Mouse (Mus musculus) hindbrain, embryonic 10.5 days (tissue): ENCODE measurements at regions not wholly inside any gene's neighbourhood (a gene's known extent, or its start where the extent isn't known, plus 50 kb on each side); places are given as distances from the start of the nearest gene placed in this dataset.

Experiments used
- DNase-seq: peaks from one replicate; pipeline ENCODE4 v3.0.0-alpha.2; 2017; ENCODE audit warnings: low spot score
- H3K27ac ChIP-seq: fragments of 300-500 bp; sonication (generic); 2 replicates; pipeline ENCODE4 v1.5.1; 2016; ENCODE audit warnings: mild to moderate bottlenecking, moderate library complexity
- H3K27me3 ChIP-seq: fragments of 300-500 bp; sonication (generic); 2 replicates; pipeline ENCODE4 v1.6.1; 2016; ENCODE audit warnings: mild to moderate bottlenecking; ENCODE audit not compliant: poor library complexity, insufficient read depth, severe bottlenecking
- H3K36me3 ChIP-seq: fragments of 300-500 bp; sonication (generic); 2 replicates; pipeline ENCODE4 v1.6.1; 2016; ENCODE audit warnings: mild to moderate bottlenecking, moderate library complexity
- H3K4me1 ChIP-seq: fragments of 300-500 bp; sonication (generic); replicated peaks from 2 replicates; pipeline ENCODE4 v1.6.1; 2016; ENCODE audit warnings: mild to moderate bottlenecking
- H3K4me3 ChIP-seq: fragments of 300-500 bp; sonication (generic); 2 replicates; pipeline ENCODE4 v1.5.1; 2016; ENCODE audit warnings: mild to moderate bottlenecking, moderate library complexity
- H3K9me3 ChIP-seq: fragments of 300-500 bp; sonication (generic); 2 replicates; pipeline ENCODE4 v1.6.1; 2016; ENCODE audit warnings: mild to moderate bottlenecking, moderate library complexity
- WGBS: fragments of 180-500 bp; shearing (Covaris S2); methylation state at CpG from one replicate; pipeline ENCODE4 v1.1.7; 2016; 5-methylcytosine and 5-hydroxymethylcytosine counted together

DNA sequence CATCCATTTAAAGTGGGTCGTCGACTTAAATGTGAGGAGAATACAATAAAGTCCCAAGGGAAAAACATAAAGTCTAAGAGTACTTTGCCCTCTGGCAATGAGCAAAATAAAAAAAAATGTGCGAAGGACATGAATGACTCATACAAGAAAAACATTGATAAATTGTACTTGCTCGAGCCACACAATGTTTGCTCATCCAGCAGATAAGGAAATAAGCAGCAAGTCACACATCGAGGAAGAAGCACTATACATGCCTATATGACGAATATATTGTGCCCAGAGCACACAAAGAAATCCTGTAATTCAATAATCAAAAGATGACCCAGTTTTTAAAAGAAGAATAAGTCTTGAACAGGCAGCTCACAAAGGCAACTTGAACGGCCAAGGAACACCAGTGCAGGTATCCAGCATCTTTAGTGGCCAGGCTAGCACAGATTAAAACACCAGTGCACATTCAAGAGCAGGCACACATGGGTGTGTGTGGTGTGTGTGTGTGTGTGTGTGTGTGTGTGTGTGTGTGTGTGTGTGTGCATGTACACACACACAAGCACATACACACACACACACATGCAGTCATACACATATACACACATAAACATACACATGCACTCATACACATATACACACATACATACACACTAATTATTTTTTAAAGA is 108.4 kb upstream of the Nr4a3 start:
- no peaks in the 10 kb centered on the region for H3K36me3 ChIP-seq
- H3K4me1 ChIP-seq = no peaks in the 10 kb centered on the region
- H3K4me3 ChIP-seq = no peak overlapping the region
- no peak for DNase-seq
- peaks cover 2% of the 10 kb centered on the region; the same call in 1 of the 2 replicates for H3K9me3 ChIP-seq
- 89% methylated on average over 7 of the region's 7 CpGs for WGBS
- no peak overlapping the region for H3K27ac ChIP-seq
- no peaks in the 10 kb centered on the region for H3K27me3 ChIP-seq

DNA sequence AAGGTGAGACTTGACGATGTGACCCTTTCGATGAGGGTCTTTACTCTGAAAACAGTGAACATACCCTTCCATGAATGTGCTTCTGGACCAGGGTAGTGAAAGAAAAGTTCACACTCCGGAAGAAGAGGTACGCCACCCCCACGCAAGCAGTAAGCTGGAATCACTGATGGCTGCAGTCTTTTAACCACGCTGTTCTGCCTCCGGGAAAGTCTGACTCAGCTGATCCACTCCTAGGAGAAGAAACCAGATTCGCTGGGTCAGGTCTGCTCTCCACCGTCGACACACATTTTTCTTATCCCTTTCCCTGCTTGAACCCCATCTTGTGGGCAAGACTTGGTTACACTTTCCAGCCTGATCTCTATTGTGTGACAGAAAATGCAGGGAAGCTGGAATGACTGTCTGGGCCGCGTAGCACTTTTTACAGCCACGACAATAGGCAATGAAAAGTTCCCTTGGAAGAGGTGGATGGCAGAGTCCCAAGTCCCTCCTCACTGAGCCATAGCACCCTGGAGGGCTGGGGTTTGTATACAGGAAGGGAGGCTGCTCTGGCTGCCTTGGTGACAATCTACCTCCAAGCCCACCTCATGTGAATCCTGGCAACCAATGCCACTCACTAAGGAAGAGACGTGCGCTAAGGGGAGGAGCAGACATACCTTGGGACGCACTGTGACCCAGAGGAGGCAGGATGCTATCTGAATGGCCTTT is 96.9 kb upstream of the Nr4a3 start:
- no peak overlapping the region for H3K4me3 ChIP-seq
- DNase-seq = no peak

DNA sequence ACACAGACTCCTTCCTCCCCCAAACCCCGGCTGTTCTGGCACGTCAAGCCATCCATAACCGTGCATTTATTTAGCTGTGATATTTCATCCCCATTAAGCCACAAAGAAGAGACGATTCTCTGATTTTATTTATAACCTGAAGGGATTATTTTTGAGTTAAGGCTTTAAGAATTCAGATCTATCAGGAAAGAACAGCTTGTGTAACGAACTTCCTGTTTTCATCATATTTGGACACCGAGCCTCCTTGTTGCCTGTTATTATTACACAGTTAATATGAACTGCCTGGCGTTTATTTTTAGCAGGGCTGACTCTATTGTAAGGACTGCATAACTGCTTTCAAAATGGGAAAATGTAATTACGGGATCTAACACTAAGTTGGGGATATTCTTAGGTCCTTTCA is 96.2 kb upstream of the Nr4a3 start:
- Histone ChIP-seq H3K36me3 (no peaks in the 10 kb centered on the region), H3K4me1 (no peaks in the 10 kb centered on the region), H3K9me3 (no peaks in the 10 kb centered on the region), H3K27me3 (no peaks in the 10 kb centered on the region), H3K27ac (no peak overlapping the region), H3K4me3 (no peak overlapping the region)
- 80% methylated on average over 8 of the region's 8 CpGs for WGBS
- DNase-seq = no peak

More for the DNA sequence above, 96.9 kb upstream of the Nr4a3 start:
- 71% methylated on average over 16 of the region's 16 CpGs for WGBS
- H3K27ac ChIP-seq = no peak overlapping the region
- no peaks in the 10 kb centered on the region for H3K27me3 ChIP-seq
- H3K4me1 ChIP-seq = no peaks in the 10 kb centered on the region
- no peaks in the 10 kb centered on the region for H3K9me3 ChIP-seq
- no peaks in the 10 kb centered on the region for H3K36me3 ChIP-seq

DNA sequence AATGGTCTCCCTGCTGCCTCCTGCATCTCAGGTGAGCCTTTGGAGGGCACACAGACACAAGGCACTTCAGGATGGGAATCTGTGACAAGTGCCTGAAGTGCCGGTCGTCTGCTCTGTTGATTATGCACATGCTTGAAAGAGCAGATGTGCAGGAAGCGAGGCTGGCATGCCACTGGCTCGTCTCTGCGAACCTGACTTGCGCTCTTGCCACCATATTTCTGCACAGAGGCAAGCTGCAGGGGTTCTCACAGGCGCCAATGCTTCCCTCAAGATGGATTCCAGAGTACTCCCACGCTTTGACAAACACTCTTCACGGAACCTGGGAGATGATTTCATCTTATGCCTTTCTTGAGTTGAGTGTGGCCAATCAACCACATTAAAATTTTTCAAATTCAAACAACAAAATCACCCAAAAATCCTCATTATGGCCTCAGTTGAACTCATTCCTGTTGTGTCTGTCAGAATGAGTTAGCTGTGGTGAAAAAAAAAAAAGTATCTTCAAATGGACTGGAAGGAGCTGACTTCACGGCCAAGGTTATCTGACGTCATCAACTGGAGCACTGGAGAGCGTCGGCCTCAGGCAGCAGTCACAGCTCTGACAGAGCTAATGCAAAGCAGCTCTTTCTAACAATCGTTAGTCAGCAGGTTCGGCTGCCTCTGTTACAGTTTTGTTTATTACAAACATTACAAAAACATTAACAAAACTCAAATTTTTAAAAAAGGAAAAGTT is 90.2 kb upstream of the Nr4a3 start:
- DNase-seq = no peak
- no peaks in the 10 kb centered on the region for H3K36me3 ChIP-seq
- no peaks in the 10 kb centered on the region for H3K27me3 ChIP-seq
- WGBS = 82% methylated on average over 15 of the region's 15 CpGs
- H3K27ac ChIP-seq = no peak overlapping the region
- no peak overlapping the region for H3K4me3 ChIP-seq
- H3K4me1 ChIP-seq = no peaks in the 10 kb centered on the region
- H3K9me3 ChIP-seq = no peaks in the 10 kb centered on the region

DNA sequence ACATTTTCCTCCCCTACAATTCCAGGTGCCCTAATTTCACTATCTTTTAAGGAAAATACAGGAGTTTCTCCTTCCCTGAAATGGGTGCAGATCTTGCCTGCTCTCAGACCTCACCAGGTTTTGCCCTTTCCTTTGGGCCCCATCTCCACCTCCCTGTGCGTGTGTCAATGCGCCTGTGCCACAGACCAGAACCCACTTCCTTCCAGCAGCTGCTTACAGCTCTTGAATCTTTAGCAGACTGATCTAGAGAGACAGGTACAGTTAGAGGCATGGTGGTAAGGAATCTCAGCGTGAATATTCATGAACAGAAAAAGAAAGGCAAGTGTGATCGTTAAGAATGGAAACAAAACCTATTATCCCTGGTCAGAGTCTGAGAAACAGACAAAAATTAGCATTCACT is 80.3 kb upstream of the Nr4a3 start:
- Histone ChIP-seq H3K36me3 (no peaks in the 10 kb centered on the region), H3K9me3 (no peaks in the 10 kb centered on the region), H3K4me1 (no peaks in the 10 kb centered on the region), H3K4me3 (no peak overlapping the region), H3K27me3 (no peaks in the 10 kb centered on the region), H3K27ac (no peak overlapping the region)
- DNase-seq = no peak
- 80% methylated on average over 4 of the region's 4 CpGs for WGBS

DNA sequence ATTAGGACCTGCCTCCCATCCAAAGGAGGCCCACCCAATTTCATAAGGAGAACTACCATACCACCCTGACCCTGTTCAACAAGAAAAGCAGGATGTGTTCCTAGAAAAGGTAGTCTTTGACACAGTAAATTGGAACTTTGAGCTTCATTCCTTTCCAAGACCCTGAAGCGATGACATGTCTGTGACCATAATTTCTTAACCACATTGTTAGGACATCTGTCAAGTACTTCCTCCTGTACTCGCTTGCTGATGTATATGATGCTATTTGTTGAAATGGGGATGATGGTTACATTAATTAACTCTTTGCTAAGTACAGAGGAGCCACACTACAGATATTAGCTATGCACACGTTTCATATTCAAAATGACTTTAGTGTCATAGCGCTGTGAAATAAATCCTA is 73.1 kb upstream of the Nr4a3 start:
- no peak for DNase-seq
- H3K4me1 ChIP-seq = no peaks in the 10 kb centered on the region
- H3K27me3 ChIP-seq = no peaks in the 10 kb centered on the region
- no peak overlapping the region for H3K27ac ChIP-seq
- H3K36me3 ChIP-seq = no peaks in the 10 kb centered on the region
- WGBS = 93% methylated on average over 4 of the region's 4 CpGs
- no peaks in the 10 kb centered on the region for H3K9me3 ChIP-seq
- H3K4me3 ChIP-seq = no peak overlapping the region

DNA sequence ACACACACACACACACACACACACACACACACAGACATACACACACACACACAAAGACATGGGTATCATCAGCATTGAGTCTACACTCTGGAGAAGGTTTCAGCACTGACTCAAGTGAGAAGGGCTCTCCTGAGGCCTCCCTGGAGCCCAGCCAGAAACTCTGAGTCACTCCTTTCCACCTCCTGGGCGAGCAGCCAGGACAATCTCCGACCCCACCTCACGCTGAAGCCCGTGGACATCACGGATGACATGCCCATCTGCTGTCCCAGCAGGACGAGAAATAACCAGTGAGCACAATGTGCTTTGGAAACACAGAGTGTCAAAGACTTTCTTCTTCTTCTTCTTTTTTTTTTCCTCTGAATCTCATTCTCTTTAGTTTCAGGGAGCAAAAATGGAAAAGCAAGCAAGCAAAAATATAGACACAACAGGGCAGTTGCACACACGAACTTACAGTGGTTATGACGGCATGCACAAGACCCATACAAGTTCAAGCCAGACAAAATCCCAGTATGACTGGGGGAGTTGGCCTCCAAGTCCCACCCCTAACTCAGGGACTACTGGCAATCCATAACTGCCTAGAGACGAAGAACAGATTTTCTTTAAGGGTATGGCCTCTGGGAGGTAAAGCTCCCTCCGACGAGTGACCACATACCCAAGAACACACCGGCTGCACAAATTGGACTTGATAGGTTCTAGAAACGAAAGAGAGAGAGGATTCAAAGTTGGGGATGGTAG is 65.2 kb upstream of the Nr4a3 start:
- 88% methylated on average over 13 of the region's 13 CpGs for WGBS
- DNase-seq = no peak
- no peak overlapping the region for H3K27ac ChIP-seq

More for the DNA sequence above, 65.2 kb upstream of the Nr4a3 start:
- H3K4me1 ChIP-seq = no peaks in the 10 kb centered on the region
- H3K4me3 ChIP-seq = no peak overlapping the region
- H3K36me3 ChIP-seq = no peaks in the 10 kb centered on the region
- H3K9me3 ChIP-seq = no peaks in the 10 kb centered on the region
- H3K27me3 ChIP-seq = no peaks in the 10 kb centered on the region
